Mouse (Mus musculus) kidney, postnatal 0 days (tissue): ENCODE results near the gene Panx2. TPM values are rescaled to one million over a fixed set of nuclear protein-coding genes. Genes with fewer than 3 reads are reported as not detected.

Source experiments
- ATAC-seq: fragments of 200-750 bp; cut with Nextera tagmentation; replicated peaks from 2 replicates; pipeline ENCODE4 v1.8.0; 2017; ENCODE audit warnings: low read depth, moderate number of reproducible peaks, moderate TSS enrichment, moderate library complexity; ENCODE audit not compliant: low FRiP score
- DNase-seq: peaks from one replicate; pipeline ENCODE4 v3.0.0-alpha.2; 2016; ENCODE audit warnings: low spot score
- H3K27ac ChIP-seq: fragments of 300-500 bp; sonication (generic); 2 replicates; pipeline ENCODE4 v1.5.1; 2014; ENCODE audit warnings: mild to moderate bottlenecking
- H3K27me3 ChIP-seq: fragments of 300-500 bp; sonication (generic); 2 replicates; pipeline ENCODE4 v1.6.1; 2014; ENCODE audit warnings: low read length, mixed read lengths; ENCODE audit not compliant: insufficient read depth
- H3K36me3 ChIP-seq: fragments of 300-500 bp; sonication (generic); 2 replicates; pipeline ENCODE4 v1.6.1; 2014; ENCODE audit warnings: low read length, mixed read lengths; ENCODE audit not compliant: insufficient read depth
- H3K4me1 ChIP-seq: fragments of 300-500 bp; sonication (generic); replicated peaks from 2 replicates; pipeline ENCODE4 v1.6.1; 2014; ENCODE audit warnings: antibody characterized with exemption, low read length, mixed read lengths; ENCODE audit not compliant: insufficient read depth
- H3K4me2 ChIP-seq: fragments of 300-500 bp; sonication (generic); 2 replicates; pipeline ENCODE4 v1.6.1; 2014; ENCODE audit warnings: mild to moderate bottlenecking, low read length, moderate library complexity, mixed read lengths
- H3K4me3 ChIP-seq: fragments of 300-500 bp; sonication (generic); replicated peaks from 2 replicates; pipeline ENCODE4 v1.5.1; 2014; ENCODE audit warnings: low read depth, low read length
- H3K9ac ChIP-seq: fragments of 300-500 bp; sonication (generic); 2 replicates; pipeline ENCODE4 v1.6.1; 2014; ENCODE audit warnings: low read depth, low read length
- H3K9me3 ChIP-seq: fragments of 300-500 bp; sonication (generic); replicated peaks from 2 replicates; pipeline ENCODE4 v1.6.1; 2016; ENCODE audit warnings: low read length, inconsistent platforms, mixed read lengths
- CTCF ChIP-seq: IDR thresholded peaks from 2 replicates; pipeline ENCODE4 v1.5.1; 2016; ENCODE audit warnings: antibody characterized with exemption, low read depth, mild to moderate bottlenecking, moderate library complexity
- WGBS: fragments of 180-500 bp; shearing (Covaris S2); extraction: QIAGEN DNeasy Blood & Tissue Kit; methylation state at CpG from one replicate; pipeline ENCODE4 v1.1.7; 2014; 5-methylcytosine and 5-hydroxymethylcytosine counted together
- polyA plus RNA-seq: library from polyadenylated mRNA; unstranded; fragments of >200 nt; fragmentation: Nextera tagmentation; extraction: Ambion mirVana; gene quantifications from 2 replicates; pipeline ENCODE4 v1.2.1, GENCODE M21; 2015

The Panx2 gene
- polyA plus RNA-seq, 1 experiment from 2014 or later: 0.04 TPM

GRCm38 (mm10) chr15:89097450-89097849, 37.9 kb downstream of the Panx2 start:
- no peak overlapping the region for H3K4me2 ChIP-seq
- no peak for TF ChIP-seq CTCF
- no peak overlapping the region for H3K9ac ChIP-seq
- H3K9me3 ChIP-seq: no peaks in the 10 kb centered on the region
- H3K27me3 ChIP-seq: no peaks in the 10 kb centered on the region
- H3K27ac ChIP-seq: no peak overlapping the region
- ATAC-seq (no peak), DNase-seq (no peak)
- H3K36me3 ChIP-seq: peaks cover 89% of the 10 kb centered on the region
- WGBS: 92% methylated on average over 5 of the region's 5 CpGs
- H3K4me3 ChIP-seq: no peak overlapping the region
- no peaks in the 10 kb centered on the region for H3K4me1 ChIP-seq

GRCm38 (mm10) chr15:89098616-89099015, 39.1 kb downstream of the Panx2 start:
- Histone ChIP-seq H3K27ac (no peak overlapping the region), H3K9ac (no peak overlapping the region), H3K4me1 (no peaks in the 10 kb centered on the region), H3K36me3 (peaks cover 91% of the 10 kb centered on the region), H3K27me3 (no peaks in the 10 kb centered on the region), H3K9me3 (no peaks in the 10 kb centered on the region), H3K4me3 (no peak overlapping the region), H3K4me2 (no peak overlapping the region)
- no peak for ATAC-seq
- TF ChIP-seq CTCF: no peak
- no peak for DNase-seq
- whole genome bisulfite sequencing: 86% methylated on average over 7 of the region's 7 CpGs

- no peak for TF ChIP-seq CTCF
- no peak overlapping the region for H3K4me3 ChIP-seq
- no peaks in the 10 kb centered on the region for H3K27me3 ChIP-seq
- H3K4me2 ChIP-seq: no peak overlapping the region
- no peak overlapping the region for H3K27ac ChIP-seq
- no peak for DNase-seq
- no peaks in the 10 kb centered on the region for H3K9me3 ChIP-seq
- no peak; the same call in 1 of the 2 replicates for ATAC-seq
- WGBS: 81% methylated on average over 12 of the region's 12 CpGs
- peaks cover 87% of the 10 kb centered on the region for H3K36me3 ChIP-seq
- H3K9ac ChIP-seq: no peak overlapping the region
- no peaks in the 10 kb centered on the region for H3K4me1 ChIP-seq
These were observed 41.3 kb downstream of the Panx2 start for GRCm38 (mm10) chr15:89100823-89101222.

DNA sequence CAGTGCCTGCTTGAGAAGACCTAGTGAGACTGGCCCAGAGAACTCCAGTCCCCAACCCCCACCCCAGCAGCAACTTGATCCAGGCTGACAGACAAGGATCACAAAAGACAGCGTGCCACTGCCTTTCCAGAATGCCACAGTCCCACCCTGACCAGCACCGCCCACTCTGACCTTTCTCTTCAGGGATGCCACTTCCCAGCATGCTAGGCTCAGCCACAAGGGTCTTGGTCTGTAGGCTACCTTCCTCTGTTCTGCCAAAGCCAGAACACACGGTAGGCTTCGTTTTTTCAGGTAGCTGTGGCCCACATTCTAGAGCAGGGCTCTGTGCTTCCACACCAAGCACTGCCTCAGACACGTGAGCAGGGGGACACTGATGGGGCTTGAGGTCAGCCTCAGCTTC, 43.1 kb downstream of the Panx2 start:
- TF ChIP-seq CTCF: no peak
- Histone ChIP-seq H3K4me1 (no peaks in the 10 kb centered on the region), H3K9ac (no peak overlapping the region), H3K4me3 (no peak overlapping the region), H3K27ac (no peak overlapping the region), H3K36me3 (peaks cover 82% of the 10 kb centered on the region), H3K4me2 (no peak overlapping the region), H3K27me3 (no peaks in the 10 kb centered on the region), H3K9me3 (no peaks in the 10 kb centered on the region)
- no peak for ATAC-seq
- WGBS: 71% methylated on average over 5 of the region's 5 CpGs
- DNase-seq: no peak

DNA sequence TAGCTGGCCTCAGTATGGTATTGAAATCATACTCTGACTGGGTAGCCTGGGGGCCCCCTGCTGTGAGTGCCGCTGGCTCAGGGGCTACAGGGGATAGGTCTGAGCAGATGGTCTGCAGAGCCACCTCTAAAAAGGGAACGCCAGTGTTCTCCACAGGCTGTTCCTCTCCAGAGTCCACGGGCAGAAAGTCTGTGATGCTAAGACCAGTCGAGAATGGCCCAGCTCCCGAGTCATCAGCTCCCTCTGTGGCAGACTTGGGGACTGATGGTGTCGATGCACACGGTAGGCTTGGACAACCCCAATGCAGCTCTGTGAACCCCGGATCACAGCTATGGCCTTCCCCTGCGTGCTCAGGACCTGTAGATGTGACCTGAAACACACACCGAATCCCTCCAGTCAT, 44.4 kb downstream of the Panx2 start:
- WGBS: 87% methylated on average over 10 of the region's 10 CpGs
- no peak for TF ChIP-seq CTCF
- Histone ChIP-seq H3K4me2 (no peak overlapping the region), H3K4me3 (no peak overlapping the region), H3K9me3 (no peaks in the 10 kb centered on the region), H3K9ac (no peak overlapping the region), H3K36me3 (peaks cover 81% of the 10 kb centered on the region), H3K27me3 (no peaks in the 10 kb centered on the region), H3K27ac (no peak overlapping the region), H3K4me1 (no peaks in the 10 kb centered on the region)
- ATAC-seq: no peak
- DNase-seq: no peak

- ATAC-seq: no peak
- H3K4me1 ChIP-seq: no peaks in the 10 kb centered on the region
- no peak for TF ChIP-seq CTCF
- 97% methylated on average over 8 of the region's 8 CpGs for WGBS
- no peaks in the 10 kb centered on the region for H3K27me3 ChIP-seq
- H3K4me2 ChIP-seq: no peak overlapping the region
- DNase-seq: no peak
- peaks cover 79% of the 10 kb centered on the region for H3K36me3 ChIP-seq
- no peak overlapping the region for H3K27ac ChIP-seq
- H3K9me3 ChIP-seq: no peaks in the 10 kb centered on the region
- no peak overlapping the region for H3K4me3 ChIP-seq
- H3K9ac ChIP-seq: no peak overlapping the region
These were observed 44.9 kb downstream of the Panx2 start for GRCm38 (mm10) chr15:89104425-89104824.

DNA sequence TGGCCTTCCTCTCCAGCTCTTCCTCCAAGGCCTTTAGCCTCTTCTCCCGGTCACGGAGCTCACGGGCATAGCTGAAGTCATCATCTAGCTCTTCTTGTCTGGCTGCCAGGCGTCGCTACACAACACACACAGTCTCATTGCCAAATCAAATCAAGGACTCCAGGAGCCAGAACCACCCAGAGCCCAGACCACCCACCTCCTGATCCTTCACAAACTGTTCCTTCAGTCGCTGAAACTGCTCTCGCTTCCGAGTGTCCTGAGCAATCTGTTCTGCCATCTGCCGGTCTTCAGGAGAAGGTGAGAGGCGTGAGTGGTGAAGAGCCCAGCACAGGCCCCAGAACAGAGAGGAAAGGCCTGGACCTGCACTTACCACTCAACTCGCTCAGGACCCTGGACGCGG, 46.5 kb downstream of the Panx2 start:
- H3K4me2 ChIP-seq: no peak overlapping the region
- no peak for DNase-seq
- no peaks in the 10 kb centered on the region for H3K9me3 ChIP-seq
- 87% methylated on average over 13 of the region's 13 CpGs for WGBS
- no peak overlapping the region for H3K27ac ChIP-seq
- no peaks in the 10 kb centered on the region for H3K27me3 ChIP-seq
- no peaks in the 10 kb centered on the region for H3K4me1 ChIP-seq
- no peak for TF ChIP-seq CTCF
- ATAC-seq: no peak
- H3K36me3 ChIP-seq: peaks cover 79% of the 10 kb centered on the region
- H3K9ac ChIP-seq: no peak overlapping the region
- no peak overlapping the region for H3K4me3 ChIP-seq
